Mouse (Mus musculus): ENCODE measurements around the gene Higd1b. TPM values are rescaled to one million over a fixed set of nuclear protein-coding genes. Genes with fewer than 3 reads are reported as not detected.
A peak's percentile ranks its signal among the peaks of the same experiment; 100 is the strongest.

The Higd1b gene
- polyA plus RNA-seq (2015; fragmentation: Nextera tagmentation; extraction: Ambion mirVana), result 24.1 and 30.0 TPM in 2 replicates

DNA sequence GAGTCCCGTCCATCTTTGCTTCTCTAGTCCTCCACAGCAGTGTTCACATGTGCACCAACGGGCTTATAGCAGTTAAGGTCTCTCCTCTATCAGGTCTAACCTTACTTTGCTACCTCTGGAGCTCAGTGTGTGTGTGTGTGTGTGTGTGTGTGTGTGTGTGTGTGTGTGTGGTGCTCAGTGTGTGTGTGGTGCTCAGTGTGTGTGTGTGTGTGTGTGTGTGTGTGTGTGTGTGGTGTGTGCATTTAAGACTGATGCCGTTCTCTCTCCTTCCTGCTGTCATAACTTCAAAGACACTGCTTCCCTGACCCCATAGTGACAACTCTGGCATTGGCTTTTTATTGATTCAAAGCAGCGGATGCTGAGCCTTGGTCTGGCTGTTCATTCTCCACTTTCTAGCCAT is at the start of gene Higd1b:
Gene Higd1b, plus strand, starts transcription at position 301 of the 400 bp plus-strand sequence.
- Histone ChIP-seq H3K4me3 (no peak within 1 kb of the TSS), H3K27ac (no peak within 1 kb of the TSS), H3K27me3 (no peaks in the 10 kb centered on the region), H3K9me3 (no peaks in the 10 kb centered on the region), H3K9ac (no peak within 1 kb of the TSS), H3K4me2 (no peak within 1 kb of the TSS), H3K4me1 (peaks cover 16% of the 10 kb centered on the region; the same call in 1 of the 2 replicates), H3K36me3 (peaks cover 40% of the 10 kb centered on the region)
- 55% methylated on average over 4 of the region's 4 CpGs for WGBS
- ATAC-seq (ENCODE audit: borderline replicate concordance, extremely low read depth, low FRiP score, low TSS enrichment), result no peak

DNA sequence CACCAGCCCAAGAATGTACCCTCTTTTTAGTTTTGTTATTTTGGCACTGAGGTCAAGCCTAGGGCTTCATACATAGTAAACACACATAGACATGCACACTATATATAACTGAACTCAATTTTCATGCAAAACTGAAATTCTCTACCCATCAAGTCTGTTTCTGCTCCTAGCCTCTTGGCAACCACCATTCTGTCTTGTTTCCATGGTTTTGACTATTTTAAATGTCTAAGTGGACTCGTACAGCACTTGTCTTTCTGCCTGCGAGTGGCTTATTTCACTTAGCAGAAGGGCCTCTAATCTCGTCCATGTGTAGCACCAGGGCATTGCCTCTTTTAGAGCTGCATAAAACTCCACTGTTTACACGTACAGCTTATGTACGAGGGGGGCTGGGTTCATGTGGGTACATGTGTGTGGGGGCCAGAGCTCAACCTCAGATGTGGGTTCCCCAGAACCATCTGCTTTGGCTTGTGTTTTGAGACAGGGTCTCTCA is 47.9 kb upstream of the Higd1b start:
- Histone ChIP-seq H3K4me1 (no peaks in the 10 kb centered on the region), H3K27ac (no peak overlapping the region), H3K9ac (no peak overlapping the region), H3K9me3 (no peaks in the 10 kb centered on the region), H3K27me3 (no peaks in the 10 kb centered on the region), H3K36me3 (no peaks in the 10 kb centered on the region), H3K4me3 (no peak overlapping the region), H3K4me2 (no peak overlapping the region)
- ATAC-seq (ENCODE audit: borderline replicate concordance, extremely low read depth, low FRiP score, low TSS enrichment), result no peak
- 55% methylated on average over 5 of the region's 5 CpGs for WGBS

DNA sequence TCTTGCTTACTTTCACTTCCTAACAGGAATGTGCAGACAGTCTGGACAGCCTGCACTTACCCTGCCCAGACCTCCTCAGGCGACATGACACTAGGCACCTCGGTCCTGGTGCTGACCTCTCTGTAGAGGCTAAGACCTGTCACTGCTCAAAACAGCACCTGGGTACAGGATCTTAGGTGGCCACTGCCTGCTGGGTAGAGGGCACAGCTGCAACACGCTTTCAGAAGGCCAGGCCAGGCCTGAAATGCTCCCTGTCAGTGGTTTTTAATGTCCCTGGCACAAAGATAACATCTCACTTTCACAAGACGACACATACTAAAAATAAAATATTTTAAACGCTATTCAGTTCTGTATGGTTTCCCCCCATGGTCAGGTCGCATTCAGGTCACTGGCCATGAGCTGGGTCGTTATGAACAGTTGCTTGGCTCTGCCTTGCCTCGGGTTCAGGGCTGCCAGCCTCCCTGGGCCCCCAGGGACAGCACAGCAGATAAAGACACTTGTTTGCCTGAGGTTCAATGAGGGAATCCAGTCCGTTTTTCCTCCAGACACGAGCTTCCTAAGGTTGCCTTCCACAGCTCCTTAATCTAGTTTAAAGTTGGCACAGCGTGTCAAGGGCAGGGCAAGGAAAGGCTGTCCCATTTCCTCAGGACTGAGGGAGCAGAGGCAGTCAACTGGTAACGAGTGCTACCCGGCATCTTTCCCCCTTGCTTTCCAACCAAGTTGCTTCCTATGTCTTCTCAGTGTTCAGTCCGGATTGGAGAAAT is 43.8 kb upstream of the Higd1b start:
- no peak overlapping the region for H3K4me3 ChIP-seq
- no peaks in the 10 kb centered on the region for H3K27me3 ChIP-seq
- H3K4me2 ChIP-seq, result no peak overlapping the region
- H3K36me3 ChIP-seq, result peaks cover 6% of the 10 kb centered on the region; the same call in 1 of the 2 replicates
- H3K27ac ChIP-seq, result no peak overlapping the region
- H3K9ac ChIP-seq, result no peak overlapping the region
- H3K4me1 ChIP-seq, result no peaks in the 10 kb centered on the region
- no peak for ATAC-seq (ENCODE audit: borderline replicate concordance, extremely low read depth, low FRiP score, low TSS enrichment)
- H3K9me3 ChIP-seq, result no peaks in the 10 kb centered on the region
- WGBS, result 41% methylated on average over 14 of the region's 14 CpGs

DNA sequence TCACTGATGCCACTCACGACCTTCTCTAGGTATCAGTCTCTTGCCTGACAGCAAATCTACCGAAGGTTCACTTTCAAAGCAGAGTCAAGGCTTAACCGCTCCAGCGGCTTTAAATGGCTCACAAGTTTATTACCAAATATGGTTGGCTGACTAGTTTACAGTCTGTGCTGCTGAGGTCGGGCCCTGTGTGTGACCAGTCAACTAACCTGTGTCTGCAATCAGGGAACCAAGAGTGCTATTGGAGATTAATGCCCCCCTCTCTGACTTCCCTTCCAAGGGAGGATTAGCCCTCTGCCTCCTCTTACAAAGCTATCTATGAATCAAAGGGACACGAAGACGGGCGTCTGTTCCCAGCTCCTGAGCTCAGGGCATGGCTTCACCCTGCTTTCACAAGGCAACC is 41.5 kb upstream of the Higd1b start:
- no peak overlapping the region for H3K9ac ChIP-seq
- no peaks in the 10 kb centered on the region for H3K9me3 ChIP-seq
- no peak overlapping the region for H3K4me3 ChIP-seq
- H3K4me2 ChIP-seq, result no peak overlapping the region
- no peaks in the 10 kb centered on the region for H3K4me1 ChIP-seq
- no peaks in the 10 kb centered on the region for H3K27me3 ChIP-seq
- 54% methylated on average over 8 of the region's 8 CpGs for WGBS
- no peak for ATAC-seq (ENCODE audit: borderline replicate concordance, extremely low read depth, low FRiP score, low TSS enrichment)
- no peak overlapping the region for H3K27ac ChIP-seq
- H3K36me3 ChIP-seq, result peaks cover 15% of the 10 kb centered on the region; the same call in 1 of the 2 replicates

DNA sequence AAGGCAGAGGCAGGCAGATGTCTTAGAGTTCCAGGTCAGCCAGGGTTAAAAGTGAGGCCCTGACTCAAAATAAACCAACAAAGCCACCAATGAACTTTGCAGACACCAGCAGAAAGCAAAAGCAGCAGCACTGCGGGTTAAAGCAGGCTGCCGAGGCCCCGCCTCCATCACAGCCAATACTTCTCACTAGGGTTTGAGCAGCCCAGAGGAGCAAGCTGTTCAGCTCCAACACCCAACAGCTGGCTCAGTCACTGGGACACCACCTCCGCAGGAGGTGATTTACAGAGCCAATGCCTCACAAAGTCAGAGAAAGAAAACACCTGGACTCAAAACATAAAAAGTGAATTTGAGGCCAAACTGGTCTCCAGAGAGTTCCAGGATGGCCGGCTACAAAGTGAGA is 32.2 kb upstream of the Higd1b start:
- Histone ChIP-seq H3K9ac (no peak overlapping the region), H3K9me3 (no peaks in the 10 kb centered on the region), H3K4me2 (no peak overlapping the region), H3K4me3 (no peak overlapping the region), H3K36me3 (peaks cover 48% of the 10 kb centered on the region), H3K27ac (no peak overlapping the region), H3K4me1 (no peaks in the 10 kb centered on the region), H3K27me3 (no peaks in the 10 kb centered on the region)
- 78% methylated on average over 5 of the region's 5 CpGs for WGBS
- ATAC-seq (ENCODE audit: borderline replicate concordance, extremely low read depth, low FRiP score, low TSS enrichment), result no peak

DNA sequence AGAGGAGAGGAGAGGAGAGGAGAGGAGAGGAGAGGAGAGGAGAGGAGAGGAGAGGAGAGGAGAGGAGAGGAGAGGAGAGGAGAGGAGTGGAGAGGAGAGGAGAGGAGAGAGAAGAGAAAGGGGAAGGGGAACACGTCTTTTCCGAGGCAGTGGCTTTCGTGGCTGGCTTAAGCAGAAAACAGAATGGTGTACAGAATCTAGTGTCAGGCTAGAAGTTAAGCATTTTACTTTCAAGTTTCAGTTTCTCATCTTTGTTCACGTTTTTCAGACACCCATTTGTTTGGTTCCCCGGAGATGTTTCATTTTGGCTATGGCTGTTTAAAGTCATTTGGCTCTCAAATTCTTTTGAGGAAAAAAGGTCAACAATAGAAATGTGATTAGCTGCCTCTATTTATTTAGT is 27.4 kb upstream of the Higd1b start:
- Histone ChIP-seq H3K27me3 (no peaks in the 10 kb centered on the region), H3K4me1 (peaks cover 17% of the 10 kb centered on the region), H3K9me3 (no peaks in the 10 kb centered on the region), H3K9ac (no peak overlapping the region), H3K4me3 (no peak overlapping the region), H3K36me3 (peaks cover 12% of the 10 kb centered on the region; the same call in 1 of the 2 replicates), H3K27ac (no peak overlapping the region), H3K4me2 (no peak overlapping the region)
- no peak for ATAC-seq (ENCODE audit: borderline replicate concordance, extremely low read depth, low FRiP score, low TSS enrichment)
- 52% methylated on average over 5 of the region's 5 CpGs for WGBS

DNA sequence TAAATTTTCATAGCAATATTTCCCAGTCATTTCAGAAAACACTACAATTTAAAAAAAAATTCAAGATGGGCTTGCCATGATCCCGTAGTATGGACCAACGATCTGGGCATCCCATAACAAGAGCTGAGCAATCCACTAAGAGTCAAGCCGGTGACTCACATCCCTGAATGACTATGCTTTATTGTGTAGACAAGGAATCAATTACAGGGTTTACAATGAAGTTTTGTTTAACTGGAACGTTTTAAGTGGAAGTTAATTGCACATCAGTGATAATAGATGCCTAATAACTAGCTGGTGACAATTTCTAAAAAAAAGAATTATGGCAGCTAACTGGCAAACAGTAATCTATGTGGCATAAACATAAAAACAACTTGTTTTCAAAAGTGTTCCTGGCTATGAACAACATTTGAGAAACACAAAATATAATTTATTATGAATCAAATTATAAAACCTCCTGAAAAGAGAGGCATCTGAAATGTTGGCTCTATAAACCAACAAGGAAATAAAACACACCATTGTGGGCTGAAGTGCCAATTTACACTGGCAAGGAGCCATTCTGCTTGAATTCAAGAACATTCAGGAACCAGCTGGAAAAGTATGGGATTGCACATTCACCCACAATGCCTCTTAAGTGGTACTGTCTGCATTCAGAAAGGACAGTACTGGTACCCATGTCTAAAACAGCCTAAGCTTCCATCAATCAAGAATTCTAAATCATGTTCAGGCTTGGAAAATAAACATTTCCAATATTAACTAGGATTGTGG is 24.7 kb upstream of the Higd1b start:
- no peak overlapping the region for H3K4me3 ChIP-seq
- no peaks in the 10 kb centered on the region for H3K27me3 ChIP-seq
- H3K9ac ChIP-seq, result no peak overlapping the region
- H3K27ac ChIP-seq, result no peak overlapping the region; the same call in 1 of the 2 replicates
- no peak for ATAC-seq (ENCODE audit: borderline replicate concordance, extremely low read depth, low FRiP score, low TSS enrichment)
- no peaks in the 10 kb centered on the region for H3K36me3 ChIP-seq
- WGBS, result 53% methylated on average over 4 of the region's 4 CpGs
- no peaks in the 10 kb centered on the region for H3K9me3 ChIP-seq
- H3K4me2 ChIP-seq, result no peak overlapping the region
- H3K4me1 ChIP-seq, result peaks cover 26% of the 10 kb centered on the region

DNA sequence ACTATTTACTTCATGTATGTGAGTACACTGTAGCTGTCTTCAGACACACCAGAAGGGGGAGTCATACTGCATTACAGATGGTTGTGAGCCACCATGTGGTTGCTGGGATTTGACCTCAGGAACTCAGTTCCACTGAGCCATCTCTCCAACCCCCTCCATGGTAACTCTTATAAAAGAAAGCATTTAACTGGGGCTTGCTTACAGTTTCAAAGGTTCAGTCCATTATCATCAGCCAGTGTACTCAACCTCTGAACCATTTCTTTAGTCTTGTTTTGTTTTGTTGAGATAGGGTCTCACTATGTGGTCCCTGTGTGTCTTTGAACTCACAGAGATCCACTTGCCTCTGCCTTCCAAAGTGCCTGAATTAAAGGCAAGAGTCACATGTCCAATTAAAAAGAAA is 20.8 kb upstream of the Higd1b start:
- H3K27ac ChIP-seq, result no peak overlapping the region
- H3K4me3 ChIP-seq, result no peak overlapping the region
- H3K9ac ChIP-seq, result no peak overlapping the region
- H3K27me3 ChIP-seq, result no peaks in the 10 kb centered on the region
- no peaks in the 10 kb centered on the region for H3K36me3 ChIP-seq
- H3K9me3 ChIP-seq, result no peaks in the 10 kb centered on the region
- H3K4me1 ChIP-seq, result peaks cover 40% of the 10 kb centered on the region
- ATAC-seq (ENCODE audit: borderline replicate concordance, extremely low read depth, low FRiP score, low TSS enrichment), result no peak
- no peak overlapping the region for H3K4me2 ChIP-seq

DNA sequence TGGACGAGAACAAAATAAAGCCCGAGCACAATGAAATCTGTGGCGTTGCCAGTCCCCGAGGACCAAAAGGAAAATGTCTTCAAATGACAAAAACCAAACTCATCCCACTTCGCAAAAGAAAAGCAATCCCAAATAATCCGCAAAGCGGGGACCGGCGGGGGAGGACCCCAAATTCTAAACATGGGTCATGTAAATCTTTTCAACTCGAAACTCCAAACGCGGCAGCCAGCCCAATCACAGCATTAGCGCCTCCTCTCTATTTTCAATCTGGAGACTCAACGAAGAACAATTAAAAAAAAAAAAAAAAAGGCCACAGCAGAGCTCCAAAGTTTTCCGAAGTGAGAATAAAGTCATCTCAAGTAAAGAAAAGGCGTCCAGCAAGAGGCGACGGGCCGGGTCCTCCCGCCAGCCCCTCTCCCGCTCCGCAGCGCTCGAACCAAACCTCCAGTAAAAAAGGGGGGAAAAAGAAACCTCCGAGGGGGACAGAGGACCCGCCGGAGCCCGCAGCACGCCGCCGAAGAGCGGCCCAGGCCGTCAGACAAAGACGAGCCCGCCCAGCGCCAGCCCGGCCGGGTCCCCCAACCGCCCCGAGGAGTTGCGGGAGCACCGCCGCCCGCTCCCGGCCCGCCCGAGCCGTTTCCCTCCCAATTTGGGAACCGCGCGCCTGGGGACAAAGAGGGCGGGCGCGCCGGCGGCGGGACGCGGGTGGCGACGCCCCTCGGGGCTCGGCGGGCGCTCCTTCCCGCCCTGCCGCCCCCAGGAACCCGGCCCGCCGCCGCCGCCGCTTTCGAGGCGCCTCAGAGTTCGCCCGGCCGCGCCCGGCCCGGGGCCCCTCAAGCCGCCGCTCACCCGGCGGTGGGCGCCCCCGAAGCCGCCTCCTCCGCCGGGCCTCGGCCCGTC is 17.3 kb upstream of the Higd1b start:
- peak overlapping the region; percentile 99 for H3K27ac ChIP-seq
- H3K9ac ChIP-seq, result peak overlapping the region; percentile 99
- peak; percentile 46; the same call in 1 of the 2 replicates for ATAC-seq (ENCODE audit: borderline replicate concordance, extremely low read depth, low FRiP score, low TSS enrichment)
- no peaks in the 10 kb centered on the region for H3K9me3 ChIP-seq
- WGBS, result under 1% methylated on average over 68 of the region's 92 CpGs
- H3K4me1 ChIP-seq, result peaks cover 26% of the 10 kb centered on the region
- peak overlapping the region; percentile 92 for H3K4me3 ChIP-seq
- no peaks in the 10 kb centered on the region for H3K27me3 ChIP-seq
- H3K36me3 ChIP-seq, result no peaks in the 10 kb centered on the region
- H3K4me2 ChIP-seq, result peak overlapping the region; percentile 87

DNA sequence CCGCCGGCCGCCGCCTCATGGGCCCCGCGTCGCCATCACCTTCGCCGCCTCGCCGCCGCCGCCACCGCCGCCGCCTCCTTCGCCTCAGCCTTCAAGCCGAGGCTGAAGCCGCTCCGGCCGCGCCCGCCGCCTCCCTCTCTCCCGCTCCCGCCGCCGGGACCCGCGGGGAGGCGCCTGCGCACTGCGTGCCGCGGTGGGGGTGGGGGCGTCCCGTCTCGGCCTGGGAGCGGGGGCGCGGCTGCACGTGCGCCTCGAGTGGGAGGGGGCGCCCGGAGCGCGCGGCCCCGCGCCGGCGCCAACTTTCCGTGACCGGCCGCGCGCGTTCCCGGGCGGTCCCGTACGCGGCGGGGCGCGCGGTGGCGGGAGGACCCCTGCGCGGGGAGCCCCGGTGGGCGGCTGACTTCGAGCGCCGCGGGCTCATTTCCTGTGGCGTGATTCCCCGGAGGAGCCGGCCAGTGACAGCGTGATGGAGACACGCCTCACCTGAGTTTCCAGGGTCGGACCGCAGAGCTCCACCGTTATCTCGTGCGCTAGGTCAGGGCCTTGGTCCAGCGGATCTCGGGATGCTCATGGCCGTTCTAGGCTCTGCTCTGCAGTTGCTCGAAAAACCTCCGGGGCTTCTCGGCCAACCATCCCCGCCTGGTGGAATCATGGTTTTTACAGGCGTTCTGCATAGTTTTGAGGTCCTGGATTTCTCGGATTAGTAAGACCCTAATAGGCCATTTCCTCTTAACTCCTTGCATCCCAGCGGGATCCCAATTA is 16.4 kb upstream of the Higd1b start, which contains the start of gene Gjc1:
Gene Gjc1, minus strand, starts transcription at position 680 of the 762 bp plus-strand sequence.
- peak within 1 kb of the TSS; percentile 99 for H3K27ac ChIP-seq
- under 1% methylated on average over 80 of the region's 97 CpGs for WGBS
- peak within 1 kb of the TSS; percentile 92 for H3K4me3 ChIP-seq
- peaks cover 26% of the 10 kb centered on the region for H3K4me1 ChIP-seq
- ATAC-seq (ENCODE audit: borderline replicate concordance, extremely low read depth, low FRiP score, low TSS enrichment), result peak; percentile 88
- peak within 1 kb of the TSS; percentile 87 for H3K4me2 ChIP-seq
- H3K9me3 ChIP-seq, result no peaks in the 10 kb centered on the region
- no peaks in the 10 kb centered on the region for H3K36me3 ChIP-seq
- no peaks in the 10 kb centered on the region for H3K27me3 ChIP-seq
- peak within 1 kb of the TSS; percentile 99 for H3K9ac ChIP-seq

Measured in lung, embryonic 15.5 days (tissue).